Mouse (Mus musculus) megakaryocyte-erythroid progenitor cell, adult 5-6 weeks (primary cell): ENCODE measurements around the gene Dleu7. TPM values are rescaled to one million over a fixed set of nuclear protein-coding genes. Genes with fewer than 3 reads are reported as not detected.

ENCODE experiments used
- ATAC-seq: replicated peaks from 2 replicates; pipeline ENCODE4 v1.8.0; 2016; ENCODE audit warnings: mild to moderate bottlenecking, inconsistent platforms; ENCODE audit not compliant: severe bottlenecking, poor library complexity, low FRiP score, low TSS enrichment
- total RNA-seq, 2 experiments: library from RNA; stranded (forward) in 1 of 2; stranded (reverse) in 1 of 2; fragments of 200-1000, 215-1000 nt in 1 of 2; fragments of >200 nt in 1 of 2; fragmentation: Nextera tagmentation in 1 of 2; gene quantifications; 2 replicates each; pipeline ENCODE4 v1.2.3; 2014 to 2017

Dleu7 gene
- total RNA-seq (2014; fragmentation: Nextera tagmentation) (not detected in 2 replicates), total RNA-seq (2017) (1.0 TPM in 1 of 2 replicates, not detected in the other)

GRCm38 (mm10) chr14:62292488-62293339, at the start of gene Dleu7, which contains the start of gene Rnaseh2b:
Gene Dleu7 (minus strand): TSS chr14:62293047.
Gene Rnaseh2b (plus strand): TSS chr14:62292589.
- ATAC-seq: no peak

DNA sequence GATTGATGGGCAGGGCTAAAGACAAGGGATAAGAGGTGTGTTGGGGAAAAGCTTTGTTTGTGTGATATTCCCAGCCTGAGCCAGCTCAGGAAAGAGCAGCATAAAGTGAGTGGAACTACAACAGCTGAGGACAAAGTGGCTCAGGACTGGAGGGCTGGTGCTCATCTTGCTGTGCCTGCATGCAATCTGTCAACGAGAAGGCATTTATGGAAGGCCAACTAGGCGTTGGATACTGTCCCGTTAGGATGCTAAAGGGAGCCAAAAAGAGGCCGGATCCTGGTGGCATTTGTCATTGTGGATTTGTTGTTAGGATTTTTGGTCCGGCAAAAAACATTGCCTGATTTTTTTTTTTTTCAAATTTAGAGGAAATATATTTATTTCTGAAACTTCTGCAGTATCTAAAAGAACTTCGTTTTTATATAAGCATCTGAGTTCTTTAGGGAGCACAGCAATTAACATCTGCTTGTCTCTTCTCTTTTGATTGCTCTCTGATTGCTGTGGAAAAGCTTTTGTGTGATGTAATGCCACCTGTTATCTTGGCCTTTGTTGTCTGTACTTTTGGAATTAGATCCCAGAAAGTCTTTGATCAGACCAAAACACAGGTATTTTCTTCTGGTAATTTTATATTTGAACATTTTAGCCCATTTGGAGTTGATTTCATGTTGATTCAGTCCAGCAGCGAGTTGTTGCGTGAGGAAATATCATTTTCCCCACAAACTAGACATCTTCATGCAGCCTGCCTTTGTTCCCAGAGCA, 49.2 kb upstream of the Dleu7 start:
- ATAC-seq: no peak

DNA sequence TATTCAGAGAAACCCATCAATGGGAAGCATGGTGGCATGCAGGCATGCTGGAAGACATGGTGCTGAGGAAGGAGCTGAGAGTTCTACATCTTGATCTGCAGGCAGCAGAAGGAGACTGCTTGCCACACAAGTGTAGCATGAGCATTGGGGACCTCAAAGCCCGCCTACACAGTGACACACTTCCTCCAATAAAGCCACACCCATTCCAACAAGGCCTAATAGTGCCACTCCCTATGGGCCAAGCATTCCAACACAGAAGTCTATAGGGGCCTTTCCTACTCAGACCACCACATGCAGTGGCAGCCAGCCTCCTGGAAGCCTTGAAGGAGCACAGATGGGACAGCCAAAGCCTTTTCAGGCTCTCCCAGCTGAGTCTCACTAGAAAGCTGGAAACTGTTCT, 46.3 kb upstream of the Dleu7 start:
- no peak for ATAC-seq

- ATAC-seq: peak; percentile 33; the same call in 1 of the 2 replicates
Measured at GRCm38 (mm10) chr14:62333909-62334687, 41.3 kb upstream of the Dleu7 start.

GRCm38 (mm10) chr14:62331866-62332619, 39.2 kb upstream of the Dleu7 start:
- peak; percentile 91 for ATAC-seq

DNA sequence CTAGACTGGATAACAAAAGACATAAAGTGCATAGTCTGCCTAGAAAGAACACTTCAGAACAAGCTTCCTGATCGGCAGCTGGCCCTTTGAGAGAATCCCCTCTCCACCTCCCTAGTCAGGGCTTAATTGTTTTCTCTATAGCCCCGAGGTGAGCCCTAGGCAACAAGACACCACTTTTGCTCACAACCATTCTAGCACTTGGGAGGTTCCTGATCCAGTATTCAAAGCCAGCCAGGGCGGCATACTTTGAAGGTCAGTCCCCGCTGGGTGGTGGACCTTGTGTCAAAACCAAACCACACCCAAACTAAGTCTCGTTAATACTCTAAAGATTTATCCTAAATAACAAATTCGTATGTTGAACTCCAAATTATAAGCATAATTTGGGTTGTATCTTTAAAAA, 38.6 kb upstream of the Dleu7 start:
- ATAC-seq: no peak

DNA sequence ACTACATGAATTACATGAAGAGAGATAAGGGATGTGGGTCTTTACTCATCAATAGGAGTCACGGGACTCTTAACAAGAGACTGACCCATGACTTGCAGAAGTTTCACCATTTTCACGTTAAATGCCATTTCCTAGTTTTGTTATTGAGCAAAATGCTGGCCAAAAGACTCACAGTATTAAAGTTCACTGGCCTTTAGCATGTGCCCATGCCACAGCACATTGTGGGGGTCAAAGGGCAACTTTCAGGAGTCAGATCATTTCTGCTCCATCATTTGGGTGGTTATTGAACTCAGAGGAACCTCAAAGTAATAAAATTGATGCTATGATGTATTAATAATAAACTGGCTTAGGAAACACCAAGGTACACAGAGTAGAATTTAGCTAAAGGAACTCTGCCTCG, 36.8 kb upstream of the Dleu7 start:
- ATAC-seq: no peak

GRCm38 (mm10) chr14:62328606-62329005, 35.8 kb upstream of the Dleu7 start:
- ATAC-seq: no peak

- ATAC-seq: no peak
Measured at GRCm38 (mm10) chr14:62327171-62327570, 34.3 kb upstream of the Dleu7 start.

- no peak for ATAC-seq
Measured at GRCm38 (mm10) chr14:62326026-62326425, 33.2 kb upstream of the Dleu7 start.

GRCm38 (mm10) chr14:62324943-62325342, 32.1 kb upstream of the Dleu7 start:
- ATAC-seq: no peak

GRCm38 (mm10) chr14:62323457-62323856, 30.6 kb upstream of the Dleu7 start:
- ATAC-seq: no peak

DNA sequence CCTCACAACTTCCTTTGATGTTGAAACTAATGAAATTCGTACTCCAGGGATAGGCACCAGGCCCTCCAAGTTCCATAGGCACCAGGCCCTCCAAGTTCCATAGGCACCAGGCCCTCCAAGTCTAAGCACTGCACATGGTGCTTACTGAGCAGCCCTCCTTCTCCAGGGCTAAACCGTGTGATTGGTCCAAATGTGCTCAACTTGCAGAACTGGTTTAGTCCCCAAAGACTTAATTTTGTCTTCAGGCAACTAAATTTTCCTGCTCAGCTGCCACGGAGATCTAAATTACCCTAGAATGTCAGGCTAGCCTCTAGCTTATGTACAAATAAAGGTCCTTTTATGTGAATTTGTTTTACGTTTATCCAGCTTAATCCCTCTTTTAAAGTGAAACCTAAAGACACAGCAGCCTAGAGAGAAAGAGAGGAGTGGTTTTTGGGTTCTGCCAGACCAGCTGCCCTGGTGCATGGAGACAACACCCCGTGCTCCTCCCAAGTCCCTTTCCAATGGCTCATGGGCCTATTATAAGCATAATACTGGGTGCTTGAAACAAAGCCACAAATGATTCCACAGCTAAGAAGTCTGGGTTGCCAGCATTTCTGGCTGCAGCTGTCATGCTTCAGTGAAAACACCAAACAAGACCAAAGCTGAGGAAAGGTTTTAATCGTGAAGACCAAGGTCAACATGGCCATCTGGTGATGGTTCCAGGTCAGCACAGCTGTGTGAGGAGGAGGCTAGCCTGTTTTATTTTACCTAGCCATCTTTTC, 29.9 kb upstream of the Dleu7 start:
- no peak for ATAC-seq

DNA sequence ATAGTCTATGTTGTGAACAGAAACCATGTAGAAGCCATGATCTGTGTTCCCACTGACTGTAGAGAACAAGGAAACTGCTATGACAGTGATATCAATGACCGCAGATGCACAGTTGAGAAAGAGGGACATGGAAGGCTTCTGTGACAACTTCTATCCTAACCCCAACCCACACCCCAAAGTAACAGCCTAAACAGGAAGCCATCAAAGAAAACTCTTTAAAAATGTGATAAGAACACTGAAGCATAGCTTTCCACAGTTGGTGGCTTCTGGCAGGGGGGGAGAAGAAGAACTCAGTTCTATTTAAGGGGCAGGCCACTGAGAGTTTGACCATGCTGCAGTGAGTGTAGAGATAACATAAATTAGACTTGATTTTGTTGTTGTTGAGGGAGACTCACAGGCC, 18.8 kb upstream of the Dleu7 start:
- ATAC-seq: peak; percentile 34; the same call in 1 of the 2 replicates

DNA sequence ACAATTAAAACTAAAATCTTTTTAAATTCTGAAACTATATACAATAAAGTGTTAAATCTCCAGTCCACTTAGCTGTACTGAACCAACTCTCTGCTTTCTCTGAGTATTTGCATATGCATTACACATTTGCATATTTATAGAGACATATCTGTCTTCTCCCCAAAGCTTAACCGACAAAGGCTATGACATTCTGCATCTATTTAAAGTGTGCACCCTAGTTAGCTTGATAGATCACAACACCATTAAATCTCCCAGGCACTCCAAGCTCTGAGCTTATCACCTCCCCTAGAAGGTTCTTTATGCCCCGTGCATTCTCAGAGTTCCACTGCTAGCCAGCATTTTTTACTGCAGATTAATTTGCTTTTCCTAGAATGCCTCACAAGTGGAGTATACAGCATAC, 16.2 kb upstream of the Dleu7 start:
- ATAC-seq: no peak

- ATAC-seq: no peak
Measured at GRCm38 (mm10) chr14:62307555-62307954, 14.7 kb upstream of the Dleu7 start.

DNA sequence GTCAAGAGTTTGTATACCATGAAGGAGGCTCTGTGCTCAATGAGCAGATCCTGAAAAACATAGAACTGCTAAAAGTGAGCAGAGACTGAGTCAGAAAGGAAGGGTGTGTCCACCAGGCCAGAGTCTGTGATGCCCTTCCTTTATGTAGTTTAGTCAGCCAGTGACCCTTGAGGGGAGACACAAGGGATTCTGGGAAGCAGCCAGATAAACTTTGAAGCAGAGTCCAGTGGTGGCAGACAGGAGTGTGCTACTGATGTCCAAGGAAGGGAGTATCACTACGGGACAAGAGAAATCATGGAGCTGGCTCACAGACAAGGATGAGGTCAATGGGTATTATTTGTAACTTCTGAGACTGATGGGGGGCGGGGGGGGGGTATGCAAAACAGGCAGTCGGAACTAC, 7.2 kb upstream of the Dleu7 start:
- no peak for ATAC-seq

- no peak for ATAC-seq
Measured at GRCm38 (mm10) chr14:62298808-62299207, 6.0 kb upstream of the Dleu7 start.

DNA sequence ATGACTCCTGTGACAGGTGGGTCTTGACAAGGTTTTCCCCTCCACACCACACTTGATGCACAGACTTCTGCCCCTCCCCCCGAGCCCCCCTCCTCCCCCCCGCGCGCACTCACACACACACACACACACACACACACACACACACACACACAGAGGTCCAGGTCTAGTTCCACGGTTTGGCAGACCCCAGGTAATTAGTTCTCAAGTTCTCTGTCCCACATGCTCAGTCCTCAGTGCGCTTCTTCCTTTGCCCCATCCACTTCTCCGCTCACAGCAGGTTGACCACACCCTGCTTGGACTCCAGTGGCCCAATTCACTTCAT, 720 bp downstream of the Dleu7 start:
- ATAC-seq: no peak
